Mouse (Mus musculus): ENCODE data around the gene Hsd17b11. TPM values are rescaled to one million over a fixed set of nuclear protein-coding genes. Genes with fewer than 3 reads are reported as not detected.
"Not testable (repeated sequence)": the region's sequence is repeated elsewhere in the genome, so short reads cannot be mapped to it uniquely, and the experiment has no call there.

Gene Hsd17b11
- polyA plus RNA-seq, 2 experiments, result 2.6 to 7.9 TPM

- Histone ChIP-seq H3K4me2 (ENCODE audit: low read depth) (no peak overlapping the region), H3K27me3 (ENCODE audit: control insufficient read depth, insufficient read depth, low read length) (no peaks in the 10 kb centered on the region), H3K27ac (no peak overlapping the region), H3K9me3 (ENCODE audit: control insufficient read depth, low read length) (no peaks in the 10 kb centered on the region), H3K36me3 (replicated peaks; ENCODE audit: control insufficient read depth, insufficient read depth, low read depth) (no peaks in the 10 kb centered on the region), H3K4me1 (replicated peaks; ENCODE audit: control insufficient read depth in 2 of 2, insufficient read depth in 2 of 2, low read length in 1 of 2) (no peaks in the 10 kb centered on the region), H3K9ac (replicated peaks) (no peak overlapping the region), H3K4me3 (ENCODE audit: insufficient read depth in 1 of 2, low read depth in 2 of 2, low read length in 2 of 2) (no peak overlapping the region)
- TF ChIP-seq CTCF (IDR thresholded peaks at IDR 0.05; ENCODE audit: low read depth) (no peak), EP300 (IDR thresholded peaks at IDR 0.05; ENCODE audit: low read depth) (no peak)
- DNase-seq (ENCODE audit: low read depth in 3 of 3, low spot score in 3 of 3), result no peak
- WGBS (ENCODE audit: insufficient replicate concordance), result 62% methylated on average over 1 of the region's 1 CpGs
- ATAC-seq (ENCODE audit: insufficient read depth), result no peak
Observed at GRCm38 (mm10) chr5:103962935-103963429, 58.7 kb downstream of the Hsd17b11 start.

- no peak overlapping the region for H3K9ac ChIP-seq (replicated peaks)
- H3K4me2 ChIP-seq (ENCODE audit: low read depth), result no peak overlapping the region
- H3K27me3 ChIP-seq (ENCODE audit: control insufficient read depth, insufficient read depth, low read length), result no peaks in the 10 kb centered on the region
- H3K4me3 ChIP-seq (ENCODE audit: insufficient read depth in 1 of 2, low read depth in 2 of 2, low read length in 2 of 2), result no peak overlapping the region
- TF ChIP-seq EP300 (IDR thresholded peaks at IDR 0.05; ENCODE audit: low read depth) (no peak), CTCF (IDR thresholded peaks at IDR 0.05; ENCODE audit: low read depth) (no peak)
- ATAC-seq (ENCODE audit: insufficient read depth), result no peak
- WGBS (ENCODE audit: insufficient replicate concordance), result 49% methylated on average over 5 of the region's 5 CpGs
- H3K36me3 ChIP-seq (replicated peaks; ENCODE audit: control insufficient read depth, insufficient read depth, low read depth), result no peaks in the 10 kb centered on the region
- no peaks in the 10 kb centered on the region for H3K9me3 ChIP-seq (ENCODE audit: control insufficient read depth, low read length)
- no peaks in the 10 kb centered on the region for H3K4me1 ChIP-seq (replicated peaks; ENCODE audit: control insufficient read depth in 2 of 2, insufficient read depth in 2 of 2, low read length in 1 of 2)
- H3K27ac ChIP-seq, result no peak overlapping the region
- no peak for DNase-seq (ENCODE audit: low read depth in 3 of 3, low spot score in 3 of 3)
Observed at GRCm38 (mm10) chr5:103954638-103955037, 67.1 kb downstream of the Hsd17b11 start.

DNA sequence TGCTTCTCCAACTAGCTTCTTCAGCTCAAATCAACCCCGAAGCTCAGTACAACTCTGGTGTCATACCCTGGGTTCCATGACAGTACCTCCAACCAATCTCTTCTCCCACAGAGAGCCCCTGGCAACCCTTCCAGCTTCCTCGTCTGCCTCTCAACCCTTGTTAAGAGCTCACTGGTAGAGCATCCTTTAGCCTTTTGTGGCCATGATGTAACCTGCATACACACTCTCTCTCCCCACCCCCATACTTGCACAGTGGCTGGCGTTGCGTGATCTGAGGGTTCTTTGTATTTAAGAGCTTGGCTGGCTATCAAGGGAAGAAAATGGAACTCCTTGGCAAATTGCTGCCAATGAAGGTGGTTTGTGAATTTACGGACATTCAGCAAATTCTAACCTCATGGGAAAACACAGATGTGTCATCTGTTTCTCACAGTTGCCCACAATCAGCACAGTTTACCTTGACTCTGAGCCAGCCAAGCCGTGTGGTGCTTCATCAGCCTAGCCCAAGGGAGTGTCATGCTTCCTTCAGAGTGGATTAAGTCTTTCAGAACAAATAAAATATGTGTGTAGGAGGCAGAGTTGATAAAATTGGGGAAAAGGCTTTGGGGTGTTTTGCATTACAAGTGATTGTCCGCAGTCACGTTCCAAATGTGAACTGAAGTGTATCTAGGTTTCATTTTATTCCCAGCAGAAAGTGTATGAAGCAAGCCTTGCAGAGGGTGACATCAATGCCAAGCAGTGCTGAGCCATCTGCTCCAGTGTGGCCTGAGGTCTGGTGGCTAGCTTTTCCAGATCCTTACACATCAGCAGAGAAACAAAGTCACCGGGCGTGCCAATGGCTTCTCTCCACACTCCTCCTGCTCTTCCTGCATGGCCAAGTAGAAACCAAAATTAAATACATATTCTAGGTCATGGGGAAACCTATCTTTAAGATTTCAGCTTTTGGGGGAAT, 68.3 kb downstream of the Hsd17b11 start:
- ATAC-seq (ENCODE audit: insufficient read depth), result no peak
- Histone ChIP-seq H3K4me3 (ENCODE audit: insufficient read depth in 1 of 2, low read depth in 2 of 2, low read length in 2 of 2) (no peak overlapping the region), H3K36me3 (replicated peaks; ENCODE audit: control insufficient read depth, insufficient read depth, low read depth) (no peaks in the 10 kb centered on the region)

DNA sequence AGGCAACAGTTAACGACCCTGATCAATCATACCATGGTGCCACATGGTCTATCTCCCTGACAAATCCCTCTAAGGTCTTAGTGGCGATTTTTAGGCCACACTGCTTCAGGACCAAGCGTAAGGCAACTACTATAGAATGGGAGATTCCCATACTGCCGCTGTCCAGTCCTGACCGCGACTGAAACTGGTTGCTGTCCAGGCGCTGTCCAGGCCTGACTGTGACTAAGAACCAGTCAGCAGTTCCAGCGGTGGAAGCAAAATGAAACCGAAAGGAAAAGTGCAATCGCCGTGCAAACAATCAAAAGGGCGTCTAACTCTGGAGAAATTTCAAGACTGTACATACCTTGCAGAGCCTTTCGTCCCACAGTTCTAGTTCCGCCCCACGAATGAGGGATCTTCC, 71.6 kb downstream of the Hsd17b11 start:
- H3K27ac ChIP-seq; H3K4me1 ChIP-seq (replicated peaks; ENCODE audit: control insufficient read depth in 2 of 2, insufficient read depth in 2 of 2, low read length in 1 of 2); H3K4me2 ChIP-seq (ENCODE audit: low read depth); H3K4me3 ChIP-seq (ENCODE audit: insufficient read depth in 1 of 2, low read depth in 2 of 2, low read length in 2 of 2); H3K9me3 ChIP-seq (ENCODE audit: control insufficient read depth, low read length); H3K36me3 ChIP-seq (replicated peaks; ENCODE audit: control insufficient read depth, insufficient read depth, low read depth); DNase-seq (ENCODE audit: low read depth in 3 of 3, low spot score in 3 of 3); ATAC-seq (ENCODE audit: insufficient read depth); H3K9ac ChIP-seq (replicated peaks); H3K27me3 ChIP-seq (ENCODE audit: control insufficient read depth, insufficient read depth, low read length): not testable (repeated sequence)
- WGBS (ENCODE audit: insufficient replicate concordance), result 77% methylated on average over 15 of the region's 15 CpGs

More for the DNA sequence above, 68.3 kb downstream of the Hsd17b11 start:
- Histone ChIP-seq H3K9ac (replicated peaks) (no peak overlapping the region), H3K9me3 (ENCODE audit: control insufficient read depth, low read length) (no peaks in the 10 kb centered on the region), H3K27ac (no peak overlapping the region), H3K27me3 (ENCODE audit: control insufficient read depth, insufficient read depth, low read length) (no peaks in the 10 kb centered on the region), H3K4me1 (replicated peaks; ENCODE audit: control insufficient read depth in 2 of 2, insufficient read depth in 2 of 2, low read length in 1 of 2) (no peaks in the 10 kb centered on the region), H3K4me2 (ENCODE audit: low read depth) (no peak overlapping the region)
- DNase-seq (ENCODE audit: low read depth in 3 of 3, low spot score in 3 of 3), result no peak
- TF ChIP-seq EP300 (IDR thresholded peaks at IDR 0.05; ENCODE audit: low read depth) (no peak), CTCF (IDR thresholded peaks at IDR 0.05; ENCODE audit: low read depth) (no peak)
- 68% methylated on average over 10 of the region's 10 CpGs for WGBS (ENCODE audit: insufficient replicate concordance)

- no peaks in the 10 kb centered on the region for H3K27me3 ChIP-seq (ENCODE audit: control insufficient read depth, insufficient read depth, low read length)
- TF ChIP-seq EP300 (IDR thresholded peaks at IDR 0.05; ENCODE audit: low read depth) (no peak), CTCF (IDR thresholded peaks at IDR 0.05; ENCODE audit: low read depth) (no peak)
- WGBS (ENCODE audit: insufficient replicate concordance), result 49% methylated on average over 6 of the region's 6 CpGs
- H3K9me3 ChIP-seq (ENCODE audit: control insufficient read depth, low read length), result no peaks in the 10 kb centered on the region
- no peak overlapping the region for H3K27ac ChIP-seq
- no peak overlapping the region for H3K4me3 ChIP-seq (ENCODE audit: insufficient read depth in 1 of 2, low read depth in 2 of 2, low read length in 2 of 2)
- ATAC-seq (ENCODE audit: insufficient read depth) (no peak), DNase-seq (ENCODE audit: low read depth in 3 of 3, low spot score in 3 of 3) (no peak)
- no peaks in the 10 kb centered on the region for H3K4me1 ChIP-seq (replicated peaks; ENCODE audit: control insufficient read depth in 2 of 2, insufficient read depth in 2 of 2, low read length in 1 of 2)
- H3K4me2 ChIP-seq (ENCODE audit: low read depth), result no peak overlapping the region
- H3K9ac ChIP-seq (replicated peaks), result no peak overlapping the region
- H3K36me3 ChIP-seq (replicated peaks; ENCODE audit: control insufficient read depth, insufficient read depth, low read depth), result no peaks in the 10 kb centered on the region
Observed at GRCm38 (mm10) chr5:103943183-103943582, 78.5 kb downstream of the Hsd17b11 start.
